Mouse (Mus musculus) spleen, adult 2 months (tissue): ENCODE data around the gene Synrg. TPM values are rescaled to one million over a fixed set of nuclear protein-coding genes. Genes with fewer than 3 reads are reported as not detected.
A peak's percentile ranks its signal among the peaks of the same experiment; 100 is the strongest.

Source experiments
- DNase-seq, 2 experiments: peaks; one replicate each; pipeline versions ENCODE4 v3.0.0 to v3.0.0-alpha.2; 2012 to 2021; ENCODE audit warnings: low spot score in 2 of 2, low read depth in 1 of 2
- H3K27ac ChIP-seq: fragments of 200-500 bp; 2 replicates; pipeline ENCODE4 v1.5.1; 2012; ENCODE audit warnings: low read length, inconsistent platforms; ENCODE audit not compliant: insufficient read depth
- H3K27me3 ChIP-seq: fragments of 200-500 bp; 2 replicates; pipeline ENCODE4 v1.6.1; 2012; ENCODE audit warnings: mild to moderate bottlenecking, moderate library complexity, low read length, inconsistent platforms; ENCODE audit not compliant: control insufficient read depth, insufficient read depth
- H3K36me3 ChIP-seq: fragments of 200-500 bp; 2 replicates; pipeline ENCODE4 v1.6.1; 2012; ENCODE audit warnings: mild to moderate bottlenecking, low read length, inconsistent platforms; ENCODE audit not compliant: control insufficient read depth, insufficient read depth
- H3K4me1 ChIP-seq: fragments of 200-500 bp; 2 replicates; pipeline ENCODE4 v1.6.1; 2011; ENCODE audit warnings: inconsistent platforms; ENCODE audit not compliant: control insufficient read depth, insufficient read depth, insufficient read length
- H3K4me3 ChIP-seq: fragments of 200-500 bp; 2 replicates; pipeline ENCODE4 v1.5.1; 2011; ENCODE audit warnings: mild to moderate bottlenecking, inconsistent platforms; ENCODE audit not compliant: insufficient read depth, insufficient read length; ENCODE audit errors: extremely low read depth
- CTCF ChIP-seq: fragments of 200-500 bp; IDR thresholded peaks from 2 replicates; pipeline ENCODE4 v1.5.1; 2011; ENCODE audit warnings: mild to moderate bottlenecking, inconsistent platforms; ENCODE audit not compliant: insufficient read depth, insufficient read length, insufficient replicate concordance; ENCODE audit errors: extremely low read depth
- POLR2A ChIP-seq: fragments of 200-500 bp; IDR thresholded peaks from 2 replicates; pipeline ENCODE4 v1.6.1; 2011; ENCODE audit warnings: low read depth, low read length, inconsistent platforms
- WGBS: fragments of 180-500 bp; shearing (Covaris S2); methylation state at CpG from one replicate; pipeline ENCODE4 v1.1.7; 2018; 5-methylcytosine and 5-hydroxymethylcytosine counted together
- polyA plus RNA-seq: library from polyadenylated mRNA; depleted of rRNA; stranded (reverse); fragments of >200 nt; gene quantifications from 2 replicates; pipeline ENCODE4 v1.2.3, GENCODE M21; 2012

Gene Synrg
- polyA plus RNA-seq, 1 experiment, result 19.4 TPM

DNA sequence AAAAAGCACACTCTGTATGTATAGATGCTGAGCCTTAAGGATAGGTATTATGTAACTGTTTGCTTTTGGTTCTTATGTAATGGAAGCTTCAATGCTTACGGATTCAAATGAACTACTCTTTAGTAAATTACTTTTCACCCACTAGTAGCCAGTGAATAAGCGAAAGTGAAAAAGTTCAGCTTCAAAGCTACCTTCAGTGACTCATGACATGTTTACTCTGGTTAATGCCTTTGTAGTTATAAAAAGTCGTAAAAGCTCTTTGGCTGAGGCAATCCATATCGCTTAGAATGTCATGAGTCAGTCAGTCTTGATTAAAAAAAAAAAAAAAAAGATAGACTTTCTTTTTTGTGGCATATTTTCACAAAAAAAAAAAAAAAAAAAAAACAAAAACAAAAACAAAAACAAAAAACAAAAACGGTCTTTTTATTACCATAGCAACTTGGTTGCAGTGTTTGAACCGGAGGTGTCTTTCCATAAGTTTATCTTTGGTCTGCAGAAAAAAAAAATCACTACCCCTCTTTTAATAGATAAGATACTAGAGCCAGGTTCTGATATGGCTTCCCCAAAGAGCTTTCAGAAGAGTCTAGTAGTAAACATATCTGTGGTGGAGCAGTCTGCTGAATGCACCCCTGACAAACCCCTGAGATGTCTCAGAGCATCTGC, 52.0 kb downstream of the Synrg start:
- Histone ChIP-seq H3K4me1 (no peaks in the 10 kb centered on the region), H3K36me3 (peaks cover 14% of the 10 kb centered on the region), H3K4me3 (no peak overlapping the region), H3K27me3 (no peaks in the 10 kb centered on the region), H3K27ac (no peak overlapping the region)
- no peak for DNase-seq
- 86% methylated on average over 6 of the region's 6 CpGs for WGBS
- no peak for TF ChIP-seq CTCF
- TF ChIP-seq POLR2A, result no peak

GRCm38 (mm10) chr11:84016810-84017508, 52.7 kb downstream of the Synrg start:
- Histone ChIP-seq H3K4me3 (no peak overlapping the region), H3K4me1 (no peaks in the 10 kb centered on the region), H3K36me3 (peaks cover 12% of the 10 kb centered on the region), H3K27ac (no peak overlapping the region), H3K27me3 (no peaks in the 10 kb centered on the region)
- DNase-seq, result no peak
- TF ChIP-seq CTCF (no peak), POLR2A (no peak)
- WGBS, result 96% methylated on average over 7 of the region's 7 CpGs

GRCm38 (mm10) chr11:84027231-84027630, 63.0 kb downstream of the Synrg start:
- Histone ChIP-seq H3K27me3 (no peaks in the 10 kb centered on the region), H3K4me3 (no peak overlapping the region), H3K27ac (no peak overlapping the region), H3K36me3 (peaks cover 52% of the 10 kb centered on the region), H3K4me1 (no peaks in the 10 kb centered on the region)
- 92% methylated on average over 5 of the region's 5 CpGs for WGBS
- DNase-seq, result no peak
- no peak for TF ChIP-seq CTCF
- no peak for TF ChIP-seq POLR2A

DNA sequence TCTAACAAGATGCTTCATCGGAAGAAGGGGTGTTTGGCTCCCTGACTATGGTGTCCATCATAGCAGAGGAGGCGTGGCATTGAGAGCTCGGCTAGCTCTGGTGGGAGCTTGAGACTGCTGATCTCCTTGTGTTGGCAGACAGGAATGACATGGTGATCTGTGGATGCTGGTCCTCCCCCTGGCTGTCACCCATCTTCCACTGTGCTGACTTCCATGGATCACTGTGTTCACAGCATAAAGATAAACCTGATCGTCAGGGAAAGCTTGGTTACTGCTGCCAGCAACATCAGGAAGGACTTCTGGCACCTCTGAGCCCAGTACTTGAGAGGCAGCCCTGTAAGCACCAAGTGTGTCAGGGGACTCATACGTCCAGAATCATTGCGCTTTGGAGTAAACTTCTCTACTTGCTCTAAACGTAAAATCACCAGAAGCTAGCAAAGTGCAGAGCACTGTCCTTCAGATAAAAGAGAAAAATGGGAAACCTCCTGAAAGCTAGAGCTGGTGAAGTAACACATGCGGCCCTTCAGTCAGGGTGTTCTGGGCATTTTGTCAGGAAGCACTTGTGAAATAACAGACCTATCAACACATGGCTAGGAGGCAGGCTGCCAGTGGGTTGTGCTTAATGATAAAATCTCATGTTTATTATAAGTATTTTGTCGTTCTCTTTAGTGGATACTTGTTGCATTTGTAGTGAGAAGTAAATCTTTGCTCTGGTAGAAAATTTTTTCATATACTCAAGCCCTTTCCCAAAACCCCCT, 64.2 kb downstream of the Synrg start:
- Histone ChIP-seq H3K4me1 (no peaks in the 10 kb centered on the region), H3K27ac (no peak overlapping the region), H3K4me3 (no peak overlapping the region), H3K36me3 (peaks cover 46% of the 10 kb centered on the region), H3K27me3 (no peaks in the 10 kb centered on the region)
- no peak for DNase-seq
- no peak for TF ChIP-seq CTCF
- TF ChIP-seq POLR2A, result no peak
- WGBS, result 87% methylated on average over 9 of the region's 9 CpGs

GRCm38 (mm10) chr11:84031971-84032370, 67.7 kb downstream of the Synrg start:
- Histone ChIP-seq H3K27ac (no peak overlapping the region), H3K4me3 (no peak overlapping the region), H3K4me1 (no peaks in the 10 kb centered on the region), H3K36me3 (peaks cover 22% of the 10 kb centered on the region), H3K27me3 (no peaks in the 10 kb centered on the region)
- TF ChIP-seq CTCF (peak; percentile 57; the same call in 1 of the 2 replicates), POLR2A (no peak)
- WGBS, result 68% methylated on average over 9 of the region's 9 CpGs
- DNase-seq, result no peak

- TF ChIP-seq CTCF (no peak), POLR2A (no peak)
- Histone ChIP-seq H3K4me1 (no peaks in the 10 kb centered on the region), H3K36me3 (peaks cover 16% of the 10 kb centered on the region), H3K27ac (no peak overlapping the region), H3K27me3 (no peaks in the 10 kb centered on the region), H3K4me3 (no peak overlapping the region)
- WGBS, result 82% methylated on average over 5 of the region's 5 CpGs
- no peak for DNase-seq
Measured at GRCm38 (mm10) chr11:84032559-84032958, 68.3 kb downstream of the Synrg start.
